Mouse (Mus musculus): ENCODE data around the gene Serpina10.
"Not testable (repeated sequence)": the region's sequence is repeated elsewhere in the genome, so short reads cannot be mapped to it uniquely, and the experiment has no call there.

Gene Serpina10

GRCm38 (mm10) chr12:103615141-103615540, 16.1 kb downstream of the Serpina10 start:
- no peak for DNase-seq (ENCODE audit: low spot score in 2 of 2)

GRCm38 (mm10) chr12:103601839-103602238, 29.4 kb downstream of the Serpina10 start:
- no peak for DNase-seq (ENCODE audit: low spot score in 2 of 2)

GRCm38 (mm10) chr12:103600364-103600763, 30.9 kb downstream of the Serpina10 start:
- DNase-seq (ENCODE audit: low spot score in 2 of 2), result no peak

- no peak for DNase-seq (ENCODE audit: low spot score in 2 of 2)
Observed at GRCm38 (mm10) chr12:103598411-103598810, 32.8 kb downstream of the Serpina10 start.

- DNase-seq (ENCODE audit: low spot score in 2 of 2), result no peak
Observed at GRCm38 (mm10) chr12:103583771-103584170, 47.5 kb downstream of the Serpina10 start.

- not testable (repeated sequence) for DNase-seq (ENCODE audit: low spot score in 2 of 2)
Observed at GRCm38 (mm10) chr12:103578148-103578547, 53.1 kb downstream of the Serpina10 start.

GRCm38 (mm10) chr12:103569690-103570089, 61.6 kb downstream of the Serpina10 start:
- no peak for DNase-seq (ENCODE audit: low spot score in 2 of 2)

- DNase-seq (ENCODE audit: low spot score in 2 of 2), result no peak
Observed at GRCm38 (mm10) chr12:103567129-103567528, 64.1 kb downstream of the Serpina10 start.

GRCm38 (mm10) chr12:103565151-103565550, 66.1 kb downstream of the Serpina10 start:
- no peak for DNase-seq (ENCODE audit: low spot score in 2 of 2)
